In genomic region chr15:100307438-100308096, GRCm38 (mm10) we compare ENCODE assay signal across 1 mouse cellular context.
TF ChIP-seq lines count a peak whose summit lies in the region.

No protein-coding gene starts in this region.

TF ChIP-seq in CH12.LX, 34 proteins besides CTCF, POLR2A, EP300 and RAD21:
- 0 out of 2 replicates have a peak, but pooled peaks have one; percentile 17 for TF ChIP-seq SMC3 (IDR thresholded peaks at IDR 0.05; ENCODE audit: low read depth, low read length)
